Mouse (Mus musculus) kidney, postnatal 36 days (tissue): ENCODE results near the gene Sp3.
A peak's percentile ranks its signal among the peaks of the same experiment; 100 is the strongest.
"Not testable (repeated sequence)": the region's sequence is repeated elsewhere in the genome, so short reads cannot be mapped to it uniquely, and the experiment has no call there.

ENCODE experiments used
- DNase-seq, 2 experiments: peaks; one replicate each; pipeline ENCODE4 v3.0.0; 2021 to 2022; ENCODE audit warnings: mixed read lengths in 2 of 2

Gene Sp3

DNA sequence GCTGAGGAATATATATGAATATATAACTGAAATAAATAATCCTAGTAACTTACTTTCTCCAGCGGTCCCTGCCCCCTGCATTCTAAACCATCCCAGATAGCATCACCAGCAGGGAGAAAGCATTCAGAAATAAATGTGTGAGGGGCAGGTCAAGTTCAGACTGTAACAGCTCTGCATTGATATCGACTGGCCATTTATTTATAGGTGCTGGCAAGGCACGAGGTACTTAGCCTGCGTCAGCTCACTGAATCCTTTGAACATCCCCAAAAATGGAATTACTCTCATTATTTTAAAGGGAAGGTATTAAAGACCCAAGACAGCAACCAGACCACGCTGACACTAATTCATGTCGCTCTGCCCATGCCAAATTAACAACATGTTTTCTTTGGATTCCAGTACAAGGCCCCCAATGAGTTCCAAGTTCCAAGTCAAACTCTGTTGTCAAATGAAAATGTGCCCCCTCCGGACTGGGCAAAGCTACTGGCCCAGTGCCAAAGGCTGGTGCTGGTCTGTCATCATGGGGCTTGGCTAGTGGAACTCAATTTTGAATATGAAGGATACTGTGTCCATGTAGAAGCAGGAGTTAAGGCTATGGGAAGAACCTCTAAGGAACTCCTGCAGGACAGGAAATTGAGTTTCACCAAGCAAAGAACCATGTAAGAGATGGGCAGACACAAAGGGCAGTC lies 64.9 kb downstream of the Sp3 start:
- DNase-seq = no peak

GRCm38 (mm10) chr2:72913458-72913760 lies 66.8 kb downstream of the Sp3 start:
- DNase-seq = no peak

DNA sequence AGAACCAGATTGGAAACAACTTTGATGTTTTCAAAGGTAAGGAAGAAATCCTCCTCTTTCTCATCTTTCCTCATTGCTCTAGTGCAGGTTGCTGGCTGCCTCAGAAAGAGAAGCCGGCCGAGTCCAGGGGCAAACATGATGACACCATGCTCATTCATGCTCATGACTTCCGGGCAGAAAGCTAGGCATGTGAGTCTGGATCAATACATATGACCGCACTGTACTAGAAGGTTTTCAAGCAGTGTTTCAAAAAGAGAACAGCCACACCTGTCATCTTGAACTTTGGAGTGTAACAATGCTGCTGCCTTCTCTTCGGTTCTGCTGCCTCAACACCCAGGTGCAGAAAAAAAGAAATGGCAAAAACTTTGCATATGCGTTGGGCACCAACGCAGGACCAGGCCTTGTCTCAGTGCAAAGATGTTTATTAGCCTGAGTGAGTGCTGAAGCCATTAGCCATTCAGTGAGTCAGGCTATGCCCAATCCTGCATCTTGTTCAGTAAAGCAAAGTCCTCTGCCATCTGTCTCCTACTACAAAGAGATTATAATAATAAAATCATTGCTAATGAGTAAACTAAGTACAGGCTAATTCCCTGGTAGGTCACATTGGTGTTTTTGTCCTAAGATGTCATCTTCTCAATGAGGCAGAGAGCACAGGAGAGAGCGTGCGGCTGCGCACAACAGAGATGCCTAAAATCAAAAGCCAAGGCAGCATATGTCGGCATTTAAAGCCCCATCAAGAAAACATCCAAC lies 67.4 kb downstream of the Sp3 start:
- no peak for DNase-seq

GRCm38 (mm10) chr2:72911527-72911926 lies 68.7 kb downstream of the Sp3 start:
- no peak for DNase-seq

GRCm38 (mm10) chr2:72909046-72909445 lies 71.2 kb downstream of the Sp3 start:
- DNase-seq = no peak

DNA sequence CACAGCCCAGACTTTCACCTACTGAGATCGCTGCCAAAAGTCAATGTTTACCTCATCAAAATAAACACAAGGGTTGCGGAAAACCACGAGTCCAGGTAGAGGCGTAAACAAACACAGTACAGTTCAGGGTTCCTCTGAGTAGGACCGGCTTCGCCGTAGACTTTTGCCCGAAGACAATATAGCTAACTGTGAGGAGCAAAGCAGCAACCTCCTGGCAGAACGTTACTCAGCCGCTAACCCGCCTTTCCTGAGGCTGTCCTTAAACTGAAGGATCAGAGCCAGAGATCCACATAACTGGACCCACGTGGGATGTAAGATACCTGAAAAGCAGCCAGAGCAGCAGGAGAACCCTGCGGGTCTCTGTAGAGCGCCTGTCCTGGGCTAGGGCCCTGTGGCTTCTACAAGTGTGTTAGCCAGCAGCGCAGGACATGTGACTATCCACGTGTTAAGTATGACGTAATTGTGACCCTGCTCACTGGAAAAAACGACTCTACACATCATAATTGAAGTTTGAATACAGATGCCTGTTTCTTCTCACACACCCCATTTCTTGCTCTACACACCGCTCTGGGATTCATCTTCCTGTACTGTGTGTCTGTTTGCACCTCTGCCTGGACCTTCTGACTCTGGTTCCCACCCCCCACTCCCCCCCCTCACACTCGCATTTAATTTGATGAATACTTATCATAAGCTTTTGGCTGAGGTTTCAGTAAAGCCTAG lies 71.9 kb downstream of the Sp3 start:
- peak; percentile 55 to 80 for DNase-seq

DNA sequence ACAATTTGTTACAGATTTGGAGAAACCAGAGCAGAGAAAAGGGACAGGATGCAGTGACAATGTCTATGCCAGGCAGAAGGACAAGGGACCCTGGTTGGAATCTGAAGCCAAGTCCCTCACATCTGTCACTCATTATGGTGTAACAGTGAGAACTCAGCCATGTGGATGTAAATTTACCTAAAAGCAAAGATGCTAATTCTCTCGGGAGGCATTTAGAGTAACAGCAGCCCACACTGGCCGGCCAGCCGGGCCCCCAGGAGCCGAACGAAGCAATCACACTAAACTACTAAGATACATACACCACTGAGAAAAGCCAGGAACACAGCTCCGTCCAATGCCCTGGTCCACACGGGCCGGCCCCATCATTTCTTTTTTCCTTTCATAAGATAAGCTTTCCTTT lies 73.5 kb downstream of the Sp3 start:
- DNase-seq = no peak

DNA sequence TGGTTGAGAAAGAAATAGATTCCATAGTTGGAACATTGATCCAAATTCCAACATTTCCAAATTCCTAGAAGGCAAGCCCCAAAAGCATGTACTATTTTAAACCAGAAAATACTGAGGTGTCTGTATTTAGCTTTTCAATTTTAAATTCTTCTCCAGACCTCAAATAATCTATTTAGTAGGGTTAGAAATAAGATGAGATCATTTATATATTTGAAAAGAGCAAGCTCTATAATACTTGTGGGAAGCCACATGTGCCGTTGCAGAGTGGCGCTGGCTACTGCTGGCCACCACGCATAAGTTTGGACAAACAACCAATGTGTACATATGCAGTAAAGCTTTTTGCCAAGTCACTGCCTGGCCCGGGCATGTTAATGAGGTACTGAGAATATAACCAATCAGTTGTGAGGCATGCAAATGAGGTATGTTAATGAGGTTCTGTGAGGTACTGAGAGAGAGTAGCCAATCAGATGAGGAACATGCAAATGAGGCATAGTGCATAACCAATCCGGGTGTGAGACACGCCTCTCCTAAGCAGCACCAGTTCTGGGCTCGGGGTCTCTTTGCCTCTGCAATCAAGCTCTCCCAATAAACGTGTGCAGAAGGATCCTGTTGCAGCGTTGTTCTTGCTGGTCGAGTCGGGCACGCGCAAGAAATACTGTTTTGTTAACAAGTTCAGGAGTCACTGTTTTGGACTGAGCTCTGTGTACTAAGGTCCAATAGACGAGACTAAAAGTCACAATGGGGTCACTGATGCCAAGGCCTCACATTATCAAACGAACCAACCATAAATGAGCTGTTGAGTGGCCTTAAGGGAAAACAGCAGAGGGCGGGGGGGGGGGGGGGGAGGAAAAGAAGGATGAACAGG lies 77.2 kb downstream of the Sp3 start:
- not testable (repeated sequence) for DNase-seq

DNA sequence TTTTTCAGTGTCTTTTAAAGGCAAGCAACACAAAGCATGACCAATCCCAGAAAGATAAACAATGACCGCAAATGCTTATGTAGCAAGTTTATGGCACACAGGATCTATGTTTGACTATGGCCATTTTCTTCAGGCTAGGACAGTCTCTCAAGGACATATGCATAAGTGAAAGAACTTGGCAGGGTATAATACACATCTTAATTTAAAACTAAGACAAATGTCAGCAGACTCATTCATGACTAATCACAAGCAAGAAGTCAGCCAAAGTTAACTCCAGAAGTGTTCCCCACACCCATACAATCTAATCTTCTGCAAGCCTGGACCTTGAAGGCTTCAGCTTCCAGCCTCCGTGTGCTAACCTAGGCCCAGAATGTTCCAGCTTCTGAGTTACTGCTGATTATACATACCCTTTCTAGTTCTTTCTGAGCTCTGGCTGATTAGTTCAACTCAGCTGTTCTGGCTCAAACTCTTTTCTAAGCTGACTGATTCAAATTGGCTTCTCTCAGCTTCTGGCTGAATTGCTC lies 81.4 kb downstream of the Sp3 start:
- no peak for DNase-seq

GRCm38 (mm10) chr2:72898094-72898781 lies 82.0 kb downstream of the Sp3 start:
- DNase-seq = peak; percentile 19 to 44

- no peak for DNase-seq
Observed at GRCm38 (mm10) chr2:72889806-72890205, 90.4 kb downstream of the Sp3 start.
